Mouse (Mus musculus) liver, embryonic 14.5 days (tissue): ENCODE measurements around the gene B4galnt1.

Experiments
- CTCF ChIP-seq: IDR thresholded peaks from 2 replicates; pipeline ENCODE4 v1.5.1; 2016; ENCODE audit warnings: antibody characterized with exemption, low read depth, control low read depth
- EP300 ChIP-seq: IDR thresholded peaks from 2 replicates; pipeline ENCODE4 v1.6.1; 2016; ENCODE audit warnings: antibody characterized with exemption, low read depth

GRCm38 (mm10) chr10:127188465-127189115, 23.6 kb downstream of the B4galnt1 start:
- TF ChIP-seq CTCF (no peak), EP300 (no peak)
